Mouse (Mus musculus) neural tube, embryonic 11.5 days (tissue): ENCODE data around the gene Inpp5e. TPM values are rescaled to one million over a fixed set of nuclear protein-coding genes. Genes with fewer than 3 reads are reported as not detected.

Source experiments
- ATAC-seq: fragments of 200-750 bp; cut with Nextera tagmentation; 2 replicates; pipeline ENCODE4 v1.8.0; 2017; ENCODE audit warnings: moderate number of reproducible peaks, mild to moderate bottlenecking, moderate TSS enrichment, moderate library complexity; ENCODE audit not compliant: insufficient read depth, low FRiP score, low TSS enrichment
- DNase-seq: peaks from one replicate; pipeline ENCODE4 v3.0.0-alpha.2; 2015; ENCODE audit warnings: low spot score
- H3K27ac ChIP-seq: fragments of 300-500 bp; sonication (generic); 2 replicates; pipeline ENCODE4 v1.5.1; 2014; ENCODE audit warnings: low read depth, mild to moderate bottlenecking, low read length
- H3K27me3 ChIP-seq: fragments of 300-500 bp; sonication (generic); 2 replicates; pipeline ENCODE4 v1.6.1; 2014; ENCODE audit warnings: mild to moderate bottlenecking, low read length, mixed read lengths; ENCODE audit not compliant: control insufficient read depth, insufficient read depth
- H3K36me3 ChIP-seq: fragments of 300-500 bp; sonication (generic); 2 replicates; pipeline ENCODE4 v1.6.1; 2014; ENCODE audit warnings: mild to moderate bottlenecking, low read length, moderate library complexity, mixed read lengths; ENCODE audit not compliant: control insufficient read depth, insufficient read depth
- H3K4me1 ChIP-seq: fragments of 300-500 bp; sonication (generic); 2 replicates; pipeline ENCODE4 v1.6.1; 2014; ENCODE audit warnings: low read length, mixed read lengths; ENCODE audit not compliant: control insufficient read depth, insufficient read depth
- H3K4me2 ChIP-seq: fragments of 300-500 bp; sonication (generic); 2 replicates; pipeline ENCODE4 v1.6.1; 2014; ENCODE audit warnings: low read depth, mild to moderate bottlenecking, moderate library complexity
- H3K4me3 ChIP-seq: fragments of 300-500 bp; sonication (generic); 2 replicates; pipeline ENCODE4 v1.5.1; 2014; ENCODE audit warnings: low read depth, low read length
- H3K9ac ChIP-seq: fragments of 300-500 bp; sonication (generic); 2 replicates; pipeline ENCODE4 v1.6.1; 2014; ENCODE audit warnings: mild to moderate bottlenecking, low read length
- H3K9me3 ChIP-seq: fragments of 300-500 bp; sonication (generic); 2 replicates; pipeline ENCODE4 v1.6.1; 2016; ENCODE audit warnings: low read length; ENCODE audit not compliant: control insufficient read depth
- WGBS: fragments of 180-500 bp; shearing (Covaris S2); extraction: QIAGEN DNeasy Blood & Tissue Kit; methylation state at CpG from one replicate; pipeline ENCODE4 v1.1.7; 2014; 5-methylcytosine and 5-hydroxymethylcytosine counted together
- polyA plus RNA-seq: library from polyadenylated mRNA; unstranded; fragments of >200 nt; fragmentation: Nextera tagmentation; extraction: Ambion mirVana; gene quantifications from 2 replicates; pipeline ENCODE4 v1.2.1, GENCODE M21; 2014

Gene Inpp5e
- polyA plus RNA-seq, 1 experiment from 2014 or later: 25.4 TPM

DNA sequence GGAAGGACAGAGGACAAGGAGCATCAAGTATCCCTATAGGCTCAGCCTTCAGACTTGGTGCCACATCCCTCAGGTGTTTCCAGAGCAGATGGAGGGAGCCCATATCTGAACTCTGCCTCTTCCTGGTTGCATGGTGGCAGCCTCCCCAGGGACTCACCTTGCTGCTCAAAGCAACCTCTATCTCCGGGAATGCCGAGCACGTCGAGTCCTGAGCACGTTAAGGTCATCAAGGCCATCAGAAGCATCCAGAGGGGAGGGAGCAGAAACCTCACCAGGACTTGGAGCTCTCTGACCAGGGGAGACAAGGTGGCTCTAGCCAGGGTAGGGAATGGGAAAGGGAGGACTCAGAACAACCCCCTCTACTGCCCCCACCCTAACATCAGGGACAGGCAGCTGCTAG is 45.5 kb downstream of the Inpp5e start:
- Histone ChIP-seq H3K4me3 (no peak overlapping the region), H3K36me3 (peaks cover 17% of the 10 kb centered on the region), H3K9me3 (no peaks in the 10 kb centered on the region), H3K27me3 (no peaks in the 10 kb centered on the region), H3K9ac (no peak overlapping the region), H3K4me2 (no peak overlapping the region), H3K4me1 (no peaks in the 10 kb centered on the region), H3K27ac (no peak overlapping the region)
- DNase-seq (no peak), ATAC-seq (no peak)
- 89% methylated on average over 5 of the region's 5 CpGs for WGBS

DNA sequence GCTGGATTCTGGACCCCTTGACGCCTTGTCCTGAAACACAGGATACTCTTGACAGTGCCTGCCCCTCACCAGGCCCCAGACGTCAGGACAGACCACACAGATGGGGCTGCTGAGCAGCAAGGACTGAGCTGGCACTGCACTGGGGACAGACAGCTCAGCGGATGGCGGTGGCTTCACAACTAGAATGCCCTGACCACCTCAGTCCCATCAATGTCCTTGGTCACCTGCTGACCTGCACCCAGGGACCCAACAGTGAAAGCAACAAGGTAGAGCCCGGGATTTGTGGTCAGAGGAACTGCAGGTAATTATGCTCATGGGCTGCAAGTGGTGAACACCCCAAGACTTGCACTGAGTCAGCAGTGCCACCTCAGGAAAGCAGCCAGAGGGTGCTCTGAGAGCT is 46.0 kb downstream of the Inpp5e start:
- peaks cover 15% of the 10 kb centered on the region for H3K36me3 ChIP-seq
- no peak overlapping the region for H3K4me2 ChIP-seq
- no peaks in the 10 kb centered on the region for H3K4me1 ChIP-seq
- no peak overlapping the region for H3K27ac ChIP-seq
- ATAC-seq: no peak
- H3K9me3 ChIP-seq: no peaks in the 10 kb centered on the region
- H3K9ac ChIP-seq: no peak overlapping the region
- DNase-seq: no peak
- H3K27me3 ChIP-seq: no peaks in the 10 kb centered on the region
- no peak overlapping the region for H3K4me3 ChIP-seq
- WGBS: 86% methylated on average over 5 of the region's 5 CpGs

DNA sequence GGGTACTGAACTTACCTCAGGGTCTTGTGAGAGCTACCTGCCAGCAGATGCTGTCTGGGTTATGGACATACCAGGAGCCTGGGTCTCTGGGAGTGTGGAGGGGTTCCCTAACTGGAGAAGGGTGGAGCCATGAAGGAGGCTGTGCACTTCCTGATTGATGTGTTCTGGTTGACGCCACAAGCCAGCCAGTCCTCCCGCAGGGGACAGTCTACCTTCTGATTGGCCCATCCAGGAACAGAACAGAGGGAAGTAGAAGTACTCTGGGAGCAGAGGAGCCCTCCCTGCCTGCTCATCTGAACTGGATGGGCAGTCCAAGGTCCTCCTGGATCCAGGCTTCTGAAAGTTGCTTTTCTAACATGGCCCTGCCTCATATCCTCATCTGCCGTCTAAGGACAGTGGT is 48.2 kb downstream of the Inpp5e start, which contains the start of gene Card9:
Card9 (minus strand) TSS at position 147 of the 400 bp plus-strand sequence.
- peaks cover 5% of the 10 kb centered on the region; the same call in 1 of the 2 replicates for H3K36me3 ChIP-seq
- ATAC-seq: no peak

DNA sequence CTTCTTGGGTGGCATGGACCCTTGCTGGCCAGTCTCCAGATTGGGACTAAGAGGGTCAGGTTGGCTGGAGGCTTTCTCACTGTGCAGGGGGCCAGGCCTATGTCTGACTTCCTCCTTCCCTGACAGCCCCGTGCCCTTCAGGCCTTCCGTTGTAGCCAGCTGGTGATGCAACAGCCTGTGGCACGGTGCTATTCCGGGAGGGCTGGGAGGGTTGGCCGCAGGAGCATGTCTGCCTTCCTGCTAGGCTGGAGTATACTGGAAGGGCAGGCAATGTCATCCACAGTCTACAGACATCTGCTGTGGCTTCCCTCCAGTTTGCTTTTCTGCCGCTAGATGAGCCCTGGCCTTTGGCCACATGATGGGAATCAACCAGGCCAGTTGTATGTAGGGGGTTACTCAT is 49.0 kb downstream of the Inpp5e start:
- H3K4me1 ChIP-seq: no peaks in the 10 kb centered on the region
- 89% methylated on average over 6 of the region's 6 CpGs for WGBS
- no peak overlapping the region for H3K27ac ChIP-seq
- H3K27me3 ChIP-seq: no peaks in the 10 kb centered on the region
- ATAC-seq (no peak), DNase-seq (no peak)
- no peak overlapping the region for H3K4me2 ChIP-seq
- peaks cover 2% of the 10 kb centered on the region; the same call in 1 of the 2 replicates for H3K36me3 ChIP-seq
- H3K4me3 ChIP-seq: no peak overlapping the region
- H3K9ac ChIP-seq: no peak overlapping the region
- no peaks in the 10 kb centered on the region for H3K9me3 ChIP-seq

More for the DNA sequence above, 48.2 kb downstream of the Inpp5e start, which contains the start of gene Card9:
- Histone ChIP-seq H3K9ac (no peak within 1 kb of the TSS), H3K4me3 (no peak within 1 kb of the TSS), H3K4me1 (no peaks in the 10 kb centered on the region), H3K27ac (no peak within 1 kb of the TSS), H3K9me3 (no peaks in the 10 kb centered on the region), H3K27me3 (no peaks in the 10 kb centered on the region), H3K4me2 (no peak within 1 kb of the TSS)
- 43% methylated on average over 3 of the region's 3 CpGs for WGBS
- no peak for DNase-seq

DNA sequence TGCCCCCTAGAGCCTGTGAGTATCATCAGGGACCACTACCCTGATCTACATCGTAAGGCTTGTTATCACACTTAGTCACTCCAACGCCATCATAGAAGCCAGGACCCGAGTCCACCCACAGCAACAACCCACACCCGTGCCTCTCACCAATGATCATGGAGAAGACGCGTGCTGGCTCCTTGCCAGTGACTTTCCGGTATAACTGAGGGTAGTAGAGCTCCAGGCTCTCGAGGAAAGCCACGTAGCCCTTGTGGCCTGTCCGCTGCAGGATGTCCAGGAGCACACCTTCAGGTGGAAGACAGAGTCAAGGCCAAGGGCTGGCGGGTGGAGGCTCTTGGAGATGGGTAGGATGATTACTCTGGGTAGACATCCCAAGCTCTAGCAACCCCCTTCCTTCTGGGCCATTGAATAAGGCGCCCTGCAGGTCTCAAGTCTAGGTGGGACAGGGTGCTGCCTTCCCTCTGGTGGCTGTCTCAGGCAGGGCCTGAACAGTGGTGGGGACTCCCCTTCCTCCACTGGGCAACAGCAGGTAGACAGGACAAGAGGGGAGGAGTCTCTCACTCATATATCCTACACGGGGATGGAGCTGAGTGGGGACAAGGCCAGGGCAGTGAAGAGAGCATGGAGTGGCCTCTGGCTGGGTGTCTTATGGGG is 50.2 kb downstream of the Inpp5e start:
- H3K36me3 ChIP-seq: peaks cover 2% of the 10 kb centered on the region; the same call in 1 of the 2 replicates
- no peak overlapping the region for H3K27ac ChIP-seq
- no peaks in the 10 kb centered on the region for H3K9me3 ChIP-seq
- WGBS: 88% methylated on average over 13 of the region's 13 CpGs
- no peak overlapping the region for H3K9ac ChIP-seq
- no peaks in the 10 kb centered on the region for H3K27me3 ChIP-seq
- H3K4me3 ChIP-seq: no peak overlapping the region
- no peak for ATAC-seq
- H3K4me2 ChIP-seq: no peak overlapping the region
- no peak for DNase-seq
- H3K4me1 ChIP-seq: no peaks in the 10 kb centered on the region

DNA sequence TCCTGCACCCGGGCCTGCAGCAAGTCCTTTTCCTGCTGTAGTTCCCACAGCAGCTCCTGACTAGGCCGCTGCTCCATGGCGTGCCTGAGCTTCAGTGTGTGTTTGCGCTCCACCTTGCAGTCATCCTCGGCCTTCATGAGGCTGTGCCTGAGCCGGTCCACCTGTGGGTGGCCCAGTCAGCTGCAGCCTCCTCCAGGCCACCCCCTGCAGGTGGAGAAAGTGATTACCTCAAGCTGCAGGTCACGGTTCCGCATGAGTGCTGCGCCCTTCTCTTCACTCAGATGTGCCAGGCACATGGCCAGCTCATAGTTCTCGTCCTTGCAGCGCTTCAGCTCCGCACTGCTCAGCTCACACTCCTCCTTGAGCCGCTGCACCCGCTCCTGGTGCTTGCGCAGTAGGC is 51.5 kb downstream of the Inpp5e start:
- Histone ChIP-seq H3K27me3 (no peaks in the 10 kb centered on the region), H3K9ac (no peak overlapping the region)

DNA sequence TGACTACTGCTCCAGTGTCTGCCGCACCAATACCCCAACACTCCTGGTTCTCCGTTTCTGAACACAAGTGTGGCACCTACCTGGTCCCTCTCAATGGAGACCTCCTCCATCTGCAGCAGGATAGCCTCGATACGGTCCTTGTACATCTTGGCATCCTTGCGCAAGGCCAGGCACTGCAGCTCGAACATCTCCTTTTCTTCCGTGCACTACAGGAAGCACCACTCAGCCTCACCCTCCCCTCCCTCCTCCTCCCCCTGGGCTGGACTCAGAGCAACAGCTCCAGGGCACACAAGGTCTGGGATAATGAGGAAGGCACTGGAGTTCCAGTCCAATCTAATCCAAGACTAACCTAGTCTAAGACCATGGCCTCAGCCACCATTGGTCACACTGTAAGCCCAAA is 52.3 kb downstream of the Inpp5e start:
- no peak for ATAC-seq
- Histone ChIP-seq H3K4me2 (no peak overlapping the region), H3K4me1 (0 out of 2 replicates have a peak, but pooled peaks cover 6% of the 10 kb centered on the region), H3K4me3 (no peak overlapping the region), H3K9ac (no peak overlapping the region), H3K27me3 (no peaks in the 10 kb centered on the region), H3K9me3 (no peaks in the 10 kb centered on the region), H3K36me3 (no peaks in the 10 kb centered on the region), H3K27ac (no peak overlapping the region)
- no peak for DNase-seq
- WGBS: 85% methylated on average over 7 of the region's 7 CpGs

More for the DNA sequence above, 51.5 kb downstream of the Inpp5e start:
- H3K36me3 ChIP-seq: no peaks in the 10 kb centered on the region
- no peak overlapping the region for H3K4me2 ChIP-seq
- no peaks in the 10 kb centered on the region for H3K9me3 ChIP-seq
- H3K4me3 ChIP-seq: no peak overlapping the region
- no peak overlapping the region for H3K27ac ChIP-seq
- ATAC-seq (no peak), DNase-seq (no peak)
- 54% methylated on average over 15 of the region's 15 CpGs for WGBS
- H3K4me1 ChIP-seq: 0 out of 2 replicates have a peak, but pooled peaks cover 4% of the 10 kb centered on the region

DNA sequence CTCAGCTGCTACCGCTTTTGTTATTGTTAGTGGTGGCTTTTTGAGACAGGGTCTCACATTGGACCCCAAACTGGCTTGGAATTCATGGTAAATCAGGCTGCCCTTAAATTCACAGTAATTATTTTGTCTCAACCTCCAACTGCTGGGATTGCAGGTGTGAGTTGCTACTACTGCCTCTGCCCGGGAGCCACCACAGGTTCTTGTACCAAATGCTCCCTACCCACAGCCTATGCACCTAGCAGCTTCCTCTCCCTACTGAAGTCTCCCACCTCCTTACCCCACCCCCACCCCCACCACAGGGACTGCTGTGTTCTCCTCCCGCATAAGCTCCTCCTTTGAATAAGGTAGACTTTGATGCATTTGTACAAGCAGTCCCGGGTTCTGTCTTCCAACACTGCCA is 52.8 kb downstream of the Inpp5e start:
- no peak for DNase-seq
- H3K4me1 ChIP-seq: peaks cover 6% of the 10 kb centered on the region
- H3K36me3 ChIP-seq: no peaks in the 10 kb centered on the region
- no peak for ATAC-seq
- H3K4me2 ChIP-seq: no peak overlapping the region
- no peak overlapping the region for H3K9ac ChIP-seq
- 75% methylated on average over 4 of the region's 4 CpGs for WGBS
- no peaks in the 10 kb centered on the region for H3K27me3 ChIP-seq
- no peak overlapping the region for H3K27ac ChIP-seq
- H3K9me3 ChIP-seq: no peaks in the 10 kb centered on the region
- H3K4me3 ChIP-seq: no peak overlapping the region

DNA sequence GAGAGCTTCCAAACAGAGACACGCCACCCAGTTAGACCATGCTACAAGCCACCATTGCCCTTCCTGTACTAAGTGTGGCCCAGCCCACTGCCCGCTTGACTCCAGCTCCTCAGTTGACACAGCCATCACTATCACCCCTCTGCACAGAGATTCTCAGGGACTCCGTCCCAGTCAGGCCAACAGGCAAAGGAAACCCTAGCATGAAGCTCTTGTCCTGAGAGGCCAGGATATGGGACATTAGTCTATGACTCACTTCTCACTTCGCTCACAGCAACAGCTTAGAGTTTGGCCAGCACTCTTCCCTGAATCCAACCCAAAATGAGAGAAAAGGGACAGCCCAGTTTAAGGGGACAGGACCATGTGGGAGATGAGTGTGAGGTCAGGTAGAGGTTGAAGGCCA is 54.6 kb downstream of the Inpp5e start:
- Histone ChIP-seq H3K9me3 (no peaks in the 10 kb centered on the region), H3K9ac (no peak overlapping the region), H3K4me2 (no peak overlapping the region), H3K27me3 (no peaks in the 10 kb centered on the region), H3K4me1 (peaks cover 10% of the 10 kb centered on the region), H3K27ac (no peak overlapping the region), H3K36me3 (no peaks in the 10 kb centered on the region; the same call in 1 of the 2 replicates), H3K4me3 (no peak overlapping the region)
- ATAC-seq (no peak), DNase-seq (no peak)
- 91% methylated on average over 4 of the region's 4 CpGs for WGBS
